Mouse (Mus musculus) ES-E14 (cell line): Measurements from ENCODE around the gene Rad51c. TPM values are rescaled to one million over a fixed set of nuclear protein-coding genes. Genes with fewer than 3 reads are reported as not detected.
"Not testable (repeated sequence)": the region's sequence is repeated elsewhere in the genome, so short reads cannot be mapped to it uniquely, and the experiment has no call there.

Experiments used
- DNase-seq: peaks from one replicate; pipeline ENCODE4 v3.0.0-alpha.2; 2013; ENCODE audit warnings: low read depth, low spot score
- H3K27ac ChIP-seq: 2 replicates; pipeline ENCODE4 v1.5.1; 2012; ENCODE audit warnings: low read depth, mild to moderate bottlenecking, low read length, moderate library complexity, mixed read lengths; ENCODE audit not compliant: poor library complexity, insufficient read depth, severe bottlenecking
- H3K36me3 ChIP-seq: 2 replicates; pipeline ENCODE4 v1.6.1; 2012; ENCODE audit warnings: mild to moderate bottlenecking, low read length, moderate library complexity, mixed read lengths; ENCODE audit not compliant: control insufficient read depth, poor library complexity, insufficient read depth, severe bottlenecking
- H3K4me1 ChIP-seq, 2 experiments: fragments of 150-350 bp in 1 of 2; sonication (generic) in 1 of 2; 2 replicates each; pipeline ENCODE4 v1.6.1; 2012; ENCODE audit warnings: low read length in 2 of 2, mild to moderate bottlenecking in 1 of 2, mixed read lengths in 1 of 2; ENCODE audit not compliant: control insufficient read depth in 2 of 2, insufficient read depth in 2 of 2, poor library complexity in 1 of 2
- H3K4me3 ChIP-seq, 2 experiments: fragments of 150-350 bp in 1 of 2; sonication (generic) in 1 of 2; 2 replicates each; pipeline ENCODE4 v1.5.1; 2012; ENCODE audit warnings: low read length in 2 of 2, low read depth in 1 of 2, mild to moderate bottlenecking in 1 of 2, mixed read lengths in 1 of 2; ENCODE audit not compliant: insufficient read depth in 1 of 2, poor library complexity in 1 of 2, severe bottlenecking in 1 of 2
- H3K9ac ChIP-seq: 2 replicates; pipeline ENCODE4 v1.6.1; 2012; ENCODE audit warnings: low read depth, mild to moderate bottlenecking, low read length, mixed read lengths; ENCODE audit not compliant: poor library complexity, insufficient read depth, severe bottlenecking
- H3K9me3 ChIP-seq: fragments of 150-350 bp; sonication (generic); 2 replicates; pipeline ENCODE4 v1.6.1; 2012; ENCODE audit warnings: low read depth, mild to moderate bottlenecking, low read length; ENCODE audit not compliant: control insufficient read depth, insufficient read depth
- CHD2 ChIP-seq: IDR thresholded peaks from 2 replicates; pipeline ENCODE4 v1.6.1; 2014; ENCODE audit warnings: mild to moderate bottlenecking, low read depth, low read length, inconsistent platforms
- HCFC1 ChIP-seq: IDR thresholded peaks from 2 replicates; pipeline ENCODE4 v1.6.1; 2012; ENCODE audit warnings: low read length, inconsistent platforms, borderline replicate concordance; ENCODE audit not compliant: insufficient read depth
- MAFK ChIP-seq: IDR thresholded peaks from 2 replicates; pipeline ENCODE4 v1.6.1; 2014; ENCODE audit warnings: mild to moderate bottlenecking, low read depth, low read length, inconsistent platforms; ENCODE audit not compliant: insufficient read depth
- ZC3H11A ChIP-seq: IDR thresholded peaks from 2 replicates; pipeline ENCODE4 v1.6.1; 2012; ENCODE audit warnings: low read depth, mild to moderate bottlenecking, inconsistent platforms, low read length, borderline replicate concordance
- ZNF384 ChIP-seq: IDR thresholded peaks from 2 replicates; pipeline ENCODE4 v1.6.1; 2012; ENCODE audit warnings: low read depth, low read length, inconsistent platforms
- in situ Hi-C, 2 experiments: fragments of 600-800 bp; cut with MboI; formaldehyde crosslinking; loops; one replicate each; pipeline ENCODE4 v1.15.1; 2025; ENCODE audit warnings: low sequenced_read_pairs in 2 of 2, inconsistent platforms in 1 of 2; ENCODE audit not compliant: unreplicated experiment in 2 of 2
- total RNA-seq: library from RNA; depleted of rRNA; stranded (reverse); fragments of 300-350 nt; gene quantifications from 2 replicates; pipeline ENCODE4 v1.2.3, GENCODE M21; 2012

Rad51c gene
- total RNA-seq, 1 experiment, result 9.9 TPM

DNA sequence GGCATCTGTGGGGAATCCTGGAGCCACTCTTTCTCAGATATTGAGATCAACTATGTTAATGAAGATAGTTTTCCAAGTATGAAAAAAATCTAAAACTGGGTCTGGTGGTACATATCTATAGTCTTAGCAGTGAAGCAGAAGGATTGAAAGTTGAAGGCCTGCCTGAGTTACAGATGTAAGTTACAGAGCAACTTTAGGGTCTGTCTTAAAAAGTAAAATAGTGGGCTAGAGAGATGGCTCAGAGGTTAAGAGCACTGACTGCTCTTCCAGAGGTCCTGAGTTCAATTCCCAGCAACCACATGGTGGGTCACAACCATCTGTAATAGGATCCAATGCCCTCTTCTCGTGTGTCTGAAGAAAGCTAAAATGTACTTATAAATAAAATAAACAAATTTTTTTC is 27.7 kb upstream of the Rad51c start:
- Histone ChIP-seq H3K4me1 (0 out of 4 replicates have a peak, but pooled peaks cover 0 to 2% of the 10 kb centered on the region in 2 experiments), H3K9me3 (no peaks in the 10 kb centered on the region), H3K9ac (no peak overlapping the region), H3K36me3 (no peaks in the 10 kb centered on the region), H3K27ac (no peak overlapping the region), H3K4me3 (no peak overlapping the region)
- in situ Hi-C loops, result no loop called here
- TF ChIP-seq CHD2 (no peak), ZC3H11A (no peak), MAFK (no peak), ZNF384 (no peak), HCFC1 (no peak)
- DNase-seq, result no peak

GRCm38 (mm10) chr11:87431813-87432212 is 27.1 kb upstream of the Rad51c start:
- H3K36me3 ChIP-seq, DNase-seq, H3K4me3 ChIP-seq, H3K27ac ChIP-seq, in situ Hi-C loops, H3K9ac ChIP-seq, H3K4me1 ChIP-seq, H3K9me3 ChIP-seq: not testable (repeated sequence)

DNA sequence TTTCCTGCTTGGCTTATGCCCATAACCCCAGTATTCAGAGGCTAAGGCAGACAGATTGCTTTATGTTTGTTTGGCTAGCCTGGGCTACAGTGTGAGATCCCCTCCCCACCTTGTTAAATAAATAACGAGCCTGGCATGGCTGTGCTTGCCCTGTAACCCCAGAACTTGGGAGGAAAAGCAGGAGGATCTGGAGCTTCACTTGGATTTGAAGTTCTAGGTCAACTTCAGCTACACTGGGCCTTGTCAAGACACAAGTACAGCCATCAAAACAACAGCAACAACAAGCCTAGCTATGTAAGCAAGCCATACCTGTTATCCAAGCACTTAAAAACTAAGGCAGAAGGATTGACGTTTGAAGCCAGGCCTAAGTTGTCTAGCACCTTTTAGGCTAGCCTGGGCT is 25.6 kb upstream of the Rad51c start:
- in situ Hi-C loops, result no loop called here
- no peak for DNase-seq
- Histone ChIP-seq H3K4me3 (no peak overlapping the region), H3K9ac (no peak overlapping the region), H3K9me3 (no peaks in the 10 kb centered on the region), H3K4me1 (0 out of 4 replicates have a peak, but pooled peaks cover 0 to 2% of the 10 kb centered on the region in 2 experiments), H3K36me3 (no peaks in the 10 kb centered on the region), H3K27ac (no peak overlapping the region)
- no peak for TF ChIP-seq MAFK
- no peak for TF ChIP-seq HCFC1
- TF ChIP-seq ZC3H11A, result no peak
- no peak for TF ChIP-seq ZNF384
- no peak for TF ChIP-seq CHD2

DNA sequence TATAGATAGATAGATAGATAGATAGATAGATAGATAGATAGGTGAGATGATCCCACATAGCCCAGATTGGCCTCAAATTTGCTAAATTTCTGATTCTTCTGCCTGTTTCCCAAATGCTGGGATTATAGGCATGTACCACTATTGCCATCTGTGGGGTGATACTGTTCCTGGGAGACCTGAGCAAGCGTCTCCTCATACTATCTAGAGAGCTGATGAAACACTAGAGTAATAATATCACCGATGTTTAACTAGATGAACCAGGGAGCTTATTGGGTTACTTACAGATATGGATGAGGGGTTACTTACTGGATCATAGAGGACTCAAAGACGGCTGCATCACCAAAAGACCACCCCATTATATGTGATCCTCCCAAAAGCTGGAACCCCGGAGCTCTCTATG is 24.6 kb upstream of the Rad51c start:
- in situ Hi-C loops, result no loop called here
- no peak for DNase-seq
- H3K27ac ChIP-seq, result no peak overlapping the region
- 0 out of 4 replicates have a peak, but pooled peaks cover 0 to 2% of the 10 kb centered on the region in 2 experiments for H3K4me1 ChIP-seq
- H3K36me3 ChIP-seq, result no peaks in the 10 kb centered on the region
- no peak overlapping the region for H3K9ac ChIP-seq
- H3K9me3 ChIP-seq, result no peaks in the 10 kb centered on the region
- TF ChIP-seq ZC3H11A (no peak), MAFK (no peak), ZNF384 (no peak), HCFC1 (no peak), CHD2 (no peak)
- no peak overlapping the region for H3K4me3 ChIP-seq

GRCm38 (mm10) chr11:87428051-87428673 is 23.4 kb upstream of the Rad51c start:
- Histone ChIP-seq H3K4me3 (no peak overlapping the region), H3K4me1 (0 out of 4 replicates have a peak, but pooled peaks cover 0 to under 1% of the 10 kb centered on the region in 2 experiments), H3K9me3 (no peaks in the 10 kb centered on the region), H3K27ac (no peak overlapping the region), H3K36me3 (no peaks in the 10 kb centered on the region), H3K9ac (no peak overlapping the region)
- in situ Hi-C loops, result no loop called here
- DNase-seq, result no peak
- TF ChIP-seq MAFK (no peak), CHD2 (no peak), ZC3H11A (no peak), ZNF384 (no peak), HCFC1 (no peak)
